Mouse (Mus musculus) stomach, postnatal 0 days (tissue): ENCODE results near the gene Vps33b. TPM values are rescaled to one million over a fixed set of nuclear protein-coding genes. Genes with fewer than 3 reads are reported as not detected.

Source experiments
- ATAC-seq: fragments of 200-750 bp; cut with Nextera tagmentation; 2 replicates; pipeline ENCODE4 v1.8.0; 2017; ENCODE audit not compliant: low FRiP score, low TSS enrichment
- DNase-seq: peaks from one replicate; pipeline ENCODE4 v3.0.0-alpha.2; 2016; ENCODE audit warnings: low spot score
- H3K27ac ChIP-seq: fragments of 300-500 bp; sonication (generic); replicated peaks from 2 replicates; pipeline ENCODE4 v1.5.1; 2014; ENCODE audit warnings: mild to moderate bottlenecking, control low read depth
- H3K27me3 ChIP-seq: fragments of 300-500 bp; sonication (generic); 2 replicates; pipeline ENCODE4 v1.6.1; 2014; ENCODE audit warnings: low read length; ENCODE audit not compliant: control insufficient read depth, insufficient read depth
- H3K36me3 ChIP-seq: fragments of 300-500 bp; sonication (generic); 2 replicates; pipeline ENCODE4 v1.6.1; 2014; ENCODE audit warnings: low read length, mixed read lengths; ENCODE audit not compliant: control insufficient read depth, insufficient read depth
- H3K4me1 ChIP-seq: fragments of 300-500 bp; sonication (generic); replicated peaks from 2 replicates; pipeline ENCODE4 v1.6.1; 2014; ENCODE audit warnings: antibody characterized with exemption; ENCODE audit not compliant: control insufficient read depth, insufficient read depth
- H3K4me2 ChIP-seq: fragments of 300-500 bp; sonication (generic); replicated peaks from 2 replicates; pipeline ENCODE4 v1.6.1; 2014; ENCODE audit warnings: low read depth, mild to moderate bottlenecking, control low read depth, moderate library complexity
- H3K4me3 ChIP-seq: fragments of 300-500 bp; sonication (generic); 2 replicates; pipeline ENCODE4 v1.5.1; 2014; ENCODE audit warnings: low read depth, low read length, control low read depth
- H3K9ac ChIP-seq: fragments of 300-500 bp; sonication (generic); 2 replicates; pipeline ENCODE4 v1.6.1; 2014; ENCODE audit warnings: mild to moderate bottlenecking, low read length, control low read depth, mixed read lengths
- H3K9me3 ChIP-seq: fragments of 300-500 bp; sonication (generic); 2 replicates; pipeline ENCODE4 v1.6.1; 2016; ENCODE audit warnings: low read length; ENCODE audit not compliant: control insufficient read depth
- CTCF ChIP-seq: IDR thresholded peaks from 2 replicates; pipeline ENCODE4 v1.5.1; 2016; ENCODE audit warnings: antibody characterized with exemption, low read depth, mild to moderate bottlenecking, moderate library complexity
- EP300 ChIP-seq: optimal IDR thresholded peaks from 2 replicates; pipeline ENCODE3; 2016; ENCODE audit warnings: antibody characterized with exemption
- WGBS: fragments of 180-500 bp; shearing (Covaris S2); extraction: QIAGEN DNeasy Blood & Tissue Kit; methylation state at CpG from one replicate; pipeline ENCODE4 v1.1.7; 2014; 5-methylcytosine and 5-hydroxymethylcytosine counted together
- polyA plus RNA-seq: library from polyadenylated mRNA; unstranded; fragments of >200 nt; fragmentation: Nextera tagmentation; extraction: Ambion mirVana; gene quantifications from 2 replicates; pipeline ENCODE4 v1.2.1, GENCODE M21; 2015

The Vps33b gene
- polyA plus RNA-seq, 1 experiment from 2014 or later, result 4.9 TPM

- Histone ChIP-seq H3K9ac (no peak overlapping the region), H3K9me3 (no peaks in the 10 kb centered on the region), H3K4me1 (no peaks in the 10 kb centered on the region), H3K27me3 (no peaks in the 10 kb centered on the region), H3K27ac (no peak overlapping the region), H3K4me3 (no peak overlapping the region), H3K4me2 (no peak overlapping the region), H3K36me3 (no peaks in the 10 kb centered on the region)
- no peak for TF ChIP-seq EP300
- TF ChIP-seq CTCF, result no peak
- WGBS, result 69% methylated on average over 3 of the region's 3 CpGs
- no peak for DNase-seq
- ATAC-seq, result no peak
Measured at GRCm38 (mm10) chr7:80297041-80297440, 27.6 kb downstream of the Vps33b start.

GRCm38 (mm10) chr7:80298754-80299153 lies 29.3 kb downstream of the Vps33b start:
- DNase-seq, result no peak
- Histone ChIP-seq H3K27me3 (no peaks in the 10 kb centered on the region), H3K27ac (no peak overlapping the region), H3K9ac (no peak overlapping the region), H3K4me2 (no peak overlapping the region), H3K4me1 (no peaks in the 10 kb centered on the region), H3K36me3 (0 out of 2 replicates have a peak, but pooled peaks cover 3% of the 10 kb centered on the region), H3K9me3 (no peaks in the 10 kb centered on the region), H3K4me3 (no peak overlapping the region)
- WGBS, result 85% methylated on average over 4 of the region's 4 CpGs
- TF ChIP-seq CTCF (no peak), EP300 (no peak)
- ATAC-seq, result no peak

DNA sequence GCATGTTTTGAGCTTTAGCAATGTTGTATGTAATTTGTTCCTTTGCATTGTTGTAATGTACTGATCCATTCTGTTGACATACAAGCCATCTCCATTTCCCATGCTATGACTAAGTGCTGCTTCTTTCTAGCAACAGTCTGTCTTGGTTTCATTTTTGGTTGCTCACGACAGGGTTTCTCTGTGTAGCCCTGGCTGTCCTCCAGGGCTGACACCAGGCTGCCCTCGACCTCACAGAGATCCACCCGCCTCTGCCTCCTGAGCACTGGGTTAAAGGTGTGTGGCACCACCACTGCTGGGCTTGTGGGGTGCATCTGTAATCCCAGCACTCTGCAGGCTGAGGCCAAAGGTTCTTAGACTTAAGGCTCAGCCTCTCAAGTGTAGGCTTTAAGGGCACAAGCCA lies 30.1 kb downstream of the Vps33b start:
- ATAC-seq, result no peak
- Histone ChIP-seq H3K4me3 (no peak overlapping the region), H3K4me1 (no peaks in the 10 kb centered on the region), H3K9ac (no peak overlapping the region), H3K4me2 (no peak overlapping the region), H3K36me3 (0 out of 2 replicates have a peak, but pooled peaks cover 3% of the 10 kb centered on the region), H3K27me3 (no peaks in the 10 kb centered on the region), H3K9me3 (no peaks in the 10 kb centered on the region), H3K27ac (no peak overlapping the region)
- TF ChIP-seq EP300, result no peak
- TF ChIP-seq CTCF, result no peak
- no peak for DNase-seq
- WGBS, result 76% methylated on average over 3 of the region's 3 CpGs

DNA sequence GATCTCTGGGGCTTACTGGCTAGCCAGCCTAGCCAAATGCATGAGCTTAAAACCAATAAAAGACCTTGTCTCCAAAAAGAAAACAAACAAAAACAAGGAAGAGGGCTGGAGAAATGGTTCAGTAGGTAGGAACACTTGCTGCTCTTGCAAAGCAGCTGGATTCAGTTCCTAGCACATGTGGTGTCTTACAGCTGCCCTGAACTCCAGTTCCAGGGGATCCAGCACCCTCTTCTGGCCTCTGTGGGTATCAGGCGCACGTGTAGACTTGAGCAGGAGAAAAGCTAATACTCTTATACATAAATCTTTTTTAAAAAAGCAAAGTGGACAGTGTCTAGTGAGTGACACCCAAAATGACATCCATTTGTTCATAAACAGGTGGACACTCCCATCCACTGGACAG lies 32.1 kb downstream of the Vps33b start:
- ATAC-seq (no peak), DNase-seq (no peak)
- Histone ChIP-seq H3K9ac (no peak overlapping the region), H3K4me2 (no peak overlapping the region), H3K27ac (no peak overlapping the region), H3K27me3 (no peaks in the 10 kb centered on the region), H3K4me3 (no peak overlapping the region), H3K36me3 (0 out of 2 replicates have a peak, but pooled peaks cover 3% of the 10 kb centered on the region), H3K4me1 (no peaks in the 10 kb centered on the region), H3K9me3 (no peaks in the 10 kb centered on the region)
- TF ChIP-seq CTCF (peak; percentile 43), EP300 (no peak)
- 81% methylated on average over 2 of the region's 2 CpGs for WGBS

GRCm38 (mm10) chr7:80307766-80308165 lies 38.3 kb downstream of the Vps33b start:
- no peak for ATAC-seq
- TF ChIP-seq EP300 (no peak), CTCF (peak; percentile 49; the same call in 1 of the 2 replicates)
- Histone ChIP-seq H3K27me3 (no peaks in the 10 kb centered on the region), H3K36me3 (0 out of 2 replicates have a peak, but pooled peaks cover 10% of the 10 kb centered on the region), H3K27ac (no peak overlapping the region), H3K4me1 (no peaks in the 10 kb centered on the region), H3K4me3 (no peak overlapping the region), H3K9me3 (no peaks in the 10 kb centered on the region), H3K4me2 (no peak overlapping the region), H3K9ac (no peak overlapping the region)
- no peak for DNase-seq
- WGBS, result 67% methylated on average over 3 of the region's 3 CpGs

DNA sequence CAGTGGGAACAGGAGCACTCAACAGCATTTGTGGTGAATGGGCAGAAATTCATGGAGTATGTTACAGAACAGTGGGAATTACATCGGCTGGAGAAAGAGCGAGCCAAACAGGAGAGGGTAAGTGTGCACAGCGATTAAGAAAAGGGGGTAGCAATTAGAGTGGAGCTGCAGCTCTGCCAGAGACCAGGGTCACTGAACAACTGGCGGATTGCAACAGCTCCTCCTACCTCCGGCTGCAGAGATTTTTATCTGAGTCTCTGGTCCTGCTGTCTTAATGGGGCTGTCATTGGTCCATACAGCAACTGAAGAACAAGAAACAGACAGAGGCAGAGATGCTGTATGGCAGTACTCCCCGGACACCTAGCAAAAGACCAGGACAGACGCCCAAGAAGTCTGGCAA lies 41.3 kb downstream of the Vps33b start:
- Histone ChIP-seq H3K4me3 (no peak overlapping the region), H3K9me3 (no peaks in the 10 kb centered on the region), H3K4me2 (no peak overlapping the region), H3K9ac (no peak overlapping the region; the same call in 1 of the 2 replicates), H3K4me1 (no peaks in the 10 kb centered on the region), H3K27me3 (no peaks in the 10 kb centered on the region), H3K36me3 (peaks cover 18% of the 10 kb centered on the region), H3K27ac (no peak overlapping the region)
- ATAC-seq (no peak), DNase-seq (no peak)
- 81% methylated on average over 7 of the region's 7 CpGs for WGBS
- TF ChIP-seq EP300 (no peak), CTCF (no peak)
